Mouse (Mus musculus) midbrain, postnatal 0 days (tissue): ENCODE data around the gene Eefsec. TPM values are rescaled to one million over a fixed set of nuclear protein-coding genes. Genes with fewer than 3 reads are reported as not detected.

Experiments
- ATAC-seq: fragments of 200-750 bp; cut with Nextera tagmentation; 2 replicates; pipeline ENCODE4 v1.8.0; 2017; ENCODE audit warnings: moderate number of reproducible peaks, mild to moderate bottlenecking, moderate TSS enrichment, moderate library complexity; ENCODE audit not compliant: low FRiP score
- DNase-seq: peaks from one replicate; pipeline ENCODE4 v3.0.0-alpha.2; 2015; ENCODE audit warnings: low spot score
- H3K27ac ChIP-seq: fragments of 300-500 bp; sonication (generic); 2 replicates; pipeline ENCODE4 v1.5.1; 2014; ENCODE audit warnings: low read depth, mild to moderate bottlenecking, low read length, mixed read lengths
- H3K27me3 ChIP-seq: fragments of 300-500 bp; sonication (generic); 2 replicates; pipeline ENCODE4 v1.6.1; 2014; ENCODE audit warnings: low read length, control low read depth, mixed read lengths; ENCODE audit not compliant: insufficient read depth
- H3K36me3 ChIP-seq: fragments of 300-500 bp; sonication (generic); 2 replicates; pipeline ENCODE4 v1.6.1; 2014; ENCODE audit warnings: low read length, control low read depth, mixed read lengths; ENCODE audit not compliant: insufficient read depth
- H3K4me1 ChIP-seq: fragments of 300-500 bp; sonication (generic); 2 replicates; pipeline ENCODE4 v1.6.1; 2014; ENCODE audit warnings: mild to moderate bottlenecking, control low read depth, antibody characterized with exemption, low read length, mixed read lengths; ENCODE audit not compliant: insufficient read depth
- H3K4me2 ChIP-seq: fragments of 300-500 bp; sonication (generic); 2 replicates; pipeline ENCODE4 v1.6.1; 2014; ENCODE audit warnings: low read depth, mild to moderate bottlenecking, low read length, mixed read lengths; ENCODE audit not compliant: poor library complexity, severe bottlenecking
- H3K4me3 ChIP-seq: fragments of 300-500 bp; sonication (generic); 2 replicates; pipeline ENCODE4 v1.5.1; 2014; ENCODE audit warnings: low read depth, mild to moderate bottlenecking, low read length, moderate library complexity
- H3K9ac ChIP-seq: fragments of 300-500 bp; sonication (generic); replicated peaks from 2 replicates; pipeline ENCODE4 v1.6.1; 2014; ENCODE audit warnings: mild to moderate bottlenecking, low read length, moderate library complexity, mixed read lengths; ENCODE audit not compliant: poor library complexity, severe bottlenecking
- H3K9me3 ChIP-seq: fragments of 300-500 bp; sonication (generic); 2 replicates; pipeline ENCODE4 v1.6.1; 2016; ENCODE audit warnings: low read length, control low read depth
- CTCF ChIP-seq: IDR thresholded peaks from 2 replicates; pipeline ENCODE4 v1.5.1; 2016; ENCODE audit warnings: antibody characterized with exemption, mild to moderate bottlenecking
- WGBS: fragments of 180-500 bp; shearing (Covaris S2); extraction: QIAGEN DNeasy Blood & Tissue Kit; methylation state at CpG from one replicate; pipeline ENCODE4 v1.1.7; 2014; 5-methylcytosine and 5-hydroxymethylcytosine counted together
- polyA plus RNA-seq: library from polyadenylated mRNA; unstranded; fragments of >200 nt; fragmentation: Nextera tagmentation; extraction: Ambion mirVana; gene quantifications from 2 replicates; pipeline ENCODE4 v1.2.1, GENCODE M21; 2015
- total RNA-seq: library from RNA; depleted of rRNA; stranded (reverse); fragments of >200 nt; gene quantifications from 2 replicates; pipeline ENCODE4 v1.2.3, GENCODE M21; 2014

Gene Eefsec
- total and polyA plus RNA-seq, 2 experiments from 2014 or later, result 24.4 to 26.8 TPM

- no peak overlapping the region for H3K4me3 ChIP-seq
- no peaks in the 10 kb centered on the region for H3K36me3 ChIP-seq
- H3K9me3 ChIP-seq, result no peaks in the 10 kb centered on the region
- no peak for TF ChIP-seq CTCF
- no peak overlapping the region for H3K27ac ChIP-seq
- 76% methylated on average over 3 of the region's 3 CpGs for WGBS
- H3K4me2 ChIP-seq, result no peak overlapping the region
- no peak for DNase-seq
- H3K27me3 ChIP-seq, result no peaks in the 10 kb centered on the region
- no peak overlapping the region for H3K9ac ChIP-seq
- no peak for ATAC-seq
- no peaks in the 10 kb centered on the region for H3K4me1 ChIP-seq
Observed at GRCm38 (mm10) chr6:88442551-88442950, 3.8 kb downstream of the Eefsec start.

GRCm38 (mm10) chr6:88439056-88439455, 7.3 kb downstream of the Eefsec start:
- ATAC-seq, result no peak

DNA sequence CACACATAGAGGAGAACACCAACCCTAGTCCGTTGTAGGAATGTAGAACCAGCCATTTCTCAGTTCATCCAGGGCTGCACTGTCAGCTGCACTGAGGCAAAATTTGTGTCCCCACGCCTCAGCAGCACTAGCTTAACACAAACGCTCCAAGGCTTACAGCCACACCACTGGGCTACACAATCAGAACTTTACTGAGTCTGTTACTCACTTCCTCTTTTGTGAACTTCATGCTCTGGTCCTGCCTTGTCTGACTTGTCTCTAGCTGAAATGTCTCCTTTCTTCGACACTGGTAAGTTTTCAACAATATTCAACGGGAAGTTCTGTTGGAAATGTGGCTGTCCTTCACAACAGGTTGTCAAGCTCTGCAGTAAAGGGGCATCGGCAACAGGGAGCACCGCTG, 10.7 kb downstream of the Eefsec start:
- Histone ChIP-seq H3K4me2 (no peak overlapping the region), H3K27me3 (no peaks in the 10 kb centered on the region), H3K27ac (no peak overlapping the region), H3K9ac (no peak overlapping the region), H3K4me1 (no peaks in the 10 kb centered on the region), H3K4me3 (no peak overlapping the region), H3K9me3 (no peaks in the 10 kb centered on the region), H3K36me3 (no peaks in the 10 kb centered on the region)
- TF ChIP-seq CTCF, result no peak
- no peak for ATAC-seq
- WGBS, result 92% methylated on average over 7 of the region's 7 CpGs
- DNase-seq, result no peak

More at GRCm38 (mm10) chr6:88439056-88439455, 7.3 kb downstream of the Eefsec start:
- Histone ChIP-seq H3K27me3 (no peaks in the 10 kb centered on the region), H3K4me3 (no peak overlapping the region), H3K9me3 (no peaks in the 10 kb centered on the region), H3K27ac (no peak overlapping the region), H3K36me3 (no peaks in the 10 kb centered on the region), H3K4me2 (no peak overlapping the region), H3K4me1 (no peaks in the 10 kb centered on the region), H3K9ac (no peak overlapping the region)
- 63% methylated on average over 4 of the region's 4 CpGs for WGBS
- no peak for TF ChIP-seq CTCF
- peak; percentile 34 for DNase-seq

DNA sequence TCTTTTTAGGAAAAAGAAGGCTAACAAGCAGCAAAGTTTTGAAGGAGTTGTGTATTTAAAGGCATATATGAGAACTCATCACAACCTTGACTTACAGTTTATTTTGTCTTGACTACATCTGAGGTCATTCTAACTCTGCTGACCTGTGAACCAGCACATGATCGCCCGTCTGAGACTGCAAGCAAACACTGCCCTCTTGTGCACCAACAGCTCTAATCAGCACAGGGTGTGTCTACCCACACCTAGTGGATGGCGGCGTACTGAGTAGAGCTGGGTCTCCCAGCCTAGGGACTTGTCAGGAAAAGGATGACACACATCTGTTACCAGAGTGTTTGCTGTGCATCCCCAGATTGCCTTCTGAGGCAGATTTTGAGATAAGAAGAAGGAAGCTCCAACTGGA, 15.1 kb downstream of the Eefsec start:
- no peaks in the 10 kb centered on the region for H3K27me3 ChIP-seq
- no peak for ATAC-seq
- no peak overlapping the region for H3K4me3 ChIP-seq
- 42% methylated on average over 4 of the region's 4 CpGs for WGBS
- H3K36me3 ChIP-seq, result no peaks in the 10 kb centered on the region
- H3K4me2 ChIP-seq, result no peak overlapping the region
- no peaks in the 10 kb centered on the region for H3K9me3 ChIP-seq
- no peak overlapping the region for H3K27ac ChIP-seq
- peak; percentile 74 for TF ChIP-seq CTCF
- no peaks in the 10 kb centered on the region for H3K4me1 ChIP-seq
- no peak overlapping the region for H3K9ac ChIP-seq
- DNase-seq, result peak; percentile 47

DNA sequence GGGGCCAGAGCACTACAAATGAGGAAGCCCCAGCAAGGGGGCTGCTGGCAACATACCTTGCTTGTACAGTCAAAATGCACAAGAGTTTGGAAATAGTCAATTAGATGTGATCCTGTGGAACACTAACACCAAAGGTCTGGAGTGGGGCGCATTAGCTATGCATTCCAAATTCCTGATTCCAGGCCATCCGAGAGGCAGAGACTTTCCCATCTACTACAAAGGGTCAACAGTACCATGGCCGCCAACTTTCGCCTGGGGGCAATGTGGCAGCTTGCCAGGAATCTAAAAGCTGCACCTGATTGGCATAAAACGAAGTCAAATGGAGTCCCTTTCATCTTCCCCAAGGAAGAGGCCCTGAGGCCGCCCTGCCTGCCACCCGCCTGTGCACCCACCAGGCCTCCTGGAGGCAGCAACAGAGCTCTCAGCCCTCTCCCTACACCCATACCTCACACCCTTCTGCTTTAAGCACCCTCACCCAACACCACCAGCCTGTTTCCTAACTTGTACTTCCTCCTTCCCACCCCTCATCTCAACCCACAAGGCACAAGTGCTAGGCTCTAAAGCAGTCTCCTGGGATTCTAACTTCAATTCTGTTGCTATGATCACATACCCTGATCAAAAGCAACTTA, 30.1 kb downstream of the Eefsec start:
- no peak overlapping the region for H3K4me3 ChIP-seq
- no peaks in the 10 kb centered on the region for H3K4me1 ChIP-seq
- H3K9me3 ChIP-seq, result no peaks in the 10 kb centered on the region
- TF ChIP-seq CTCF, result no peak
- no peaks in the 10 kb centered on the region for H3K27me3 ChIP-seq
- H3K36me3 ChIP-seq, result no peaks in the 10 kb centered on the region
- WGBS, result 38% methylated on average over 7 of the region's 7 CpGs
- no peak overlapping the region for H3K27ac ChIP-seq
- ATAC-seq (no peak), DNase-seq (peak; percentile 14)
- H3K4me2 ChIP-seq, result no peak overlapping the region
- H3K9ac ChIP-seq, result no peak overlapping the region

DNA sequence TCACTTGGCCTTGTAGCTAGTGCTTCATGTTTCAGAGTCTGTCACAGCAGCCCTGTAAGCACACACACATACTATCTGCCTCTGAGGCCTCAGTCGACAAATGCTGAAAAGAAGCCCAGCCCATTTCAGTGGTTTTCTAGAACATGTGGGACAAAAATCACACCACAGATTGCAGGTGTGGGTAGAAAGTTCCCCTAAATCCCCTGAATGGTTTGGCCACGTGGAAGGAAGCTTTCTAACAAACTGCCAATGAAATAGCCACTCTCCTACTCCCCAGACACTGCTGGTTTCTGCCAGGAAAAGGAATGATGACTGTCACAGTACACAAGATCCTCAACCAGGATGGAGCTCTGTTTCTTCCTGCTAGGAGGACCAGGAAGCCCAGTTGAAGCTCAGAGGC, 33.7 kb downstream of the Eefsec start:
- ATAC-seq (no peak), DNase-seq (no peak)
- WGBS, result 69% methylated on average over 2 of the region's 2 CpGs
- H3K4me1 ChIP-seq, result no peaks in the 10 kb centered on the region
- H3K9me3 ChIP-seq, result no peaks in the 10 kb centered on the region
- no peak overlapping the region for H3K4me2 ChIP-seq
- H3K9ac ChIP-seq, result no peak overlapping the region
- H3K36me3 ChIP-seq, result no peaks in the 10 kb centered on the region
- no peak for TF ChIP-seq CTCF
- no peaks in the 10 kb centered on the region for H3K27me3 ChIP-seq
- no peak overlapping the region for H3K4me3 ChIP-seq
- H3K27ac ChIP-seq, result no peak overlapping the region
